ENCODE assay signal across 19 mouse cellular contexts in the genomic region with DNA sequence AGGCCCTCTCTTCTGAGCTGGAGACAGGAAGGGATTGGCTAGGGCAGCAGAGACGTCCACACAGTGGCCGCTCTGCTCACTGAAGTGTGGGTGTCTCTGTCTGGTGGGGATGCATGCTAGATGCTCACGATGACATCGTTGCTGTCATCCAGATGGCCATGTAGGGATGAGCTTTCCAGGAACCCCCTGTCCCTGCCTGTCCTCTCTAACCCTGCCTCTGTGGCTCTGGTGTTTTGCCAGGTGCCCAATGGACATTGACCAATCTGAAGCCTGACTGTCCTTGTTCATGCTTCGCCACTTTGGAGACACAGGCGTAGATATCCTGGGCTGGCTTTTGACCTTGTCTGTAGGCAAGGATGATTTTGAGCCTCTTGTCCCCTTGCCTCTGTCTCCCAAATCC.
A peak's percentile ranks its signal among the peaks of the same experiment; 100 is the strongest.
DNase-seq lines count a peak whose midpoint lies in the region; ATAC-seq and TF ChIP-seq lines count a peak whose summit lies in the region.
"Had no signal": no experiment of that assay in that cellular context is flagged by ENCODE, and none has a peak within 500 bp of the region (broad histone marks: within the 10 kb centered on the region; RNA-seq: fewer than 3 reads in every experiment).

No protein-coding gene starts in this region.

- no peak for TF ChIP-seq POLR2A in cerebellum, adult 2 months (IDR thresholded peaks at IDR 0.05; ENCODE audit: borderline replicate concordance, insufficient read depth, low read length)
- TF ChIP-seq POLR2A in liver, adult 2 months (IDR thresholded peaks at IDR 0.05; ENCODE audit: extremely low read depth, insufficient read depth, low read length): no peak

- H3K9me3 ChIP-seq in kidney, embryonic 15.5 days (replicated peaks): no peaks in the 10 kb centered on the region
- no peaks in the 10 kb centered on the region for H3K9me3 ChIP-seq in liver, embryonic 11.5 days (ENCODE audit: control insufficient read depth, low read length)
- H3K9me3 ChIP-seq: embryonic facial prominence, embryonic 10.5 days; forebrain, embryonic 13.5 days; heart, embryonic 15.5 days had no signal

- H3K4me2 ChIP-seq in kidney, embryonic 15.5 days: no peak overlapping the region
- no peak overlapping the region for H3K4me2 ChIP-seq in liver, embryonic 11.5 days
- H3K4me2 ChIP-seq: forebrain, embryonic 13.5 days; heart, embryonic 11.5 days; heart, embryonic 15.5 days; hindbrain, embryonic 14.5 days had no signal

- ATAC-seq in kidney, embryonic 15.5 days (replicated peaks; ENCODE audit: low FRiP score): no peak
- ATAC-seq in liver, embryonic 11.5 days (replicated peaks; ENCODE audit: low FRiP score): no peak
- ATAC-seq: activated CD4-positive, CD25-positive, alpha-beta regulatory T cell, adult 4 months; forebrain, embryonic 13.5 days; forebrain, postnatal 0 days; Patski had no signal

- no peaks in the 10 kb centered on the region for H3K36me3 ChIP-seq in kidney, embryonic 15.5 days
- H3K36me3 ChIP-seq in liver, adult 2 months (ENCODE audit: control insufficient read depth, insufficient read depth, low read length): no peaks in the 10 kb centered on the region
- H3K36me3 ChIP-seq in liver, embryonic 11.5 days (ENCODE audit: control insufficient read depth, insufficient read depth, low read length): no peaks in the 10 kb centered on the region
- H3K36me3 ChIP-seq: embryonic facial prominence, embryonic 10.5 days; heart, embryonic 15.5 days had no signal

- DNase-seq in cerebellum, postnatal 14 days: peak; percentile 52 to 72
- no peak for DNase-seq in cerebellum, adult 2 months
- DNase-seq in kidney, adult 8-10 months: peak; percentile 6 to 40
- DNase-seq in liver, adult 2 months (ENCODE audit: extremely low read depth, low read depth, low spot score): peak; percentile 61
- no peak for DNase-seq in liver, embryonic 11.5 days (ENCODE audit: low spot score)
- DNase-seq: adrenal gland, postnatal 14 days; cerebellum, adult 8-10 months; forebrain, postnatal 0 days; gastrocnemius, postnatal 14 days; heart, adult 2 months; heart, postnatal 14 days had no signal

- peaks cover 25% of the 10 kb centered on the region for H3K4me1 ChIP-seq in cerebellum, adult 2 months (ENCODE audit: control insufficient read depth, insufficient read depth, low read length)
- no peaks in the 10 kb centered on the region for H3K4me1 ChIP-seq in kidney, embryonic 15.5 days
- no peaks in the 10 kb centered on the region for H3K4me1 ChIP-seq in liver, adult 2 months (ENCODE audit: control insufficient read depth, insufficient read depth, low read length)
- H3K4me1 ChIP-seq in liver, embryonic 11.5 days (replicated peaks; ENCODE audit: control insufficient read depth, insufficient read depth, low read length): no peaks in the 10 kb centered on the region

- no peaks in the 10 kb centered on the region for H3K79me2 ChIP-seq in liver, adult 2 months (ENCODE audit: control insufficient read depth, insufficient read depth, low read length)

- no peak overlapping the region for H3K27ac ChIP-seq in cerebellum, adult 2 months (ENCODE audit: insufficient read depth, low read length)
- no peak overlapping the region for H3K27ac ChIP-seq in kidney, embryonic 15.5 days
- no peak overlapping the region for H3K27ac ChIP-seq in liver, adult 2 months (replicated peaks; ENCODE audit: insufficient read depth, low read depth, low read length)
- H3K27ac ChIP-seq in liver, embryonic 11.5 days (ENCODE audit: low read depth, low read length): no peak overlapping the region
- H3K27ac ChIP-seq: forebrain, embryonic 13.5 days; heart, adult 2 months; heart, embryonic 15.5 days; hindbrain, embryonic 14.5 days had no signal

- no peak for TF ChIP-seq CTCF in cerebellum, adult 2 months (IDR thresholded peaks at IDR 0.05; ENCODE audit: borderline replicate concordance, insufficient read depth, low read depth, low read length)
- TF ChIP-seq CTCF in liver, adult 2 months (IDR thresholded peaks at IDR 0.05; ENCODE audit: low read depth, low read length): no peak

- H3K9ac ChIP-seq in kidney, embryonic 15.5 days: no peak overlapping the region
- H3K9ac ChIP-seq in liver, adult 2 months (ENCODE audit: low read depth, low read length): no peak overlapping the region
- H3K9ac ChIP-seq in liver, embryonic 11.5 days (ENCODE audit: low read depth, low read length): no peak overlapping the region
- H3K9ac ChIP-seq: forebrain, embryonic 13.5 days; forebrain, postnatal 0 days; heart, embryonic 15.5 days; hindbrain, embryonic 14.5 days had no signal

- WGBS in cerebellum, adult 2 months: 55% methylated on average over 6 of the region's 6 CpGs
- 82% methylated on average over 6 of the region's 6 CpGs for WGBS in kidney, embryonic 15.5 days
- WGBS in liver, adult 2 months: 43% methylated on average over 6 of the region's 6 CpGs
- WGBS in liver, embryonic 11.5 days: 84% methylated on average over 6 of the region's 6 CpGs

- H3K27me3 ChIP-seq in cerebellum, adult 2 months (ENCODE audit: control insufficient read depth, insufficient read depth, low read length): no peaks in the 10 kb centered on the region
- H3K27me3 ChIP-seq in kidney, embryonic 15.5 days: no peaks in the 10 kb centered on the region
- H3K27me3 ChIP-seq in liver, adult 2 months (ENCODE audit: control insufficient read depth, insufficient read depth, low read length): no peaks in the 10 kb centered on the region
- H3K27me3 ChIP-seq in liver, embryonic 11.5 days (replicated peaks; ENCODE audit: control insufficient read depth, insufficient read depth, low read length): no peaks in the 10 kb centered on the region; the same call in 1 of the 2 replicates
- H3K27me3 ChIP-seq: forebrain, embryonic 13.5 days; heart, embryonic 15.5 days had no signal

- H3K4me3 ChIP-seq in cerebellum, adult 2 months (replicated peaks; ENCODE audit: insufficient read depth, low read depth, low read length): no peak overlapping the region
- no peak overlapping the region for H3K4me3 ChIP-seq in kidney, embryonic 15.5 days (replicated peaks)
- H3K4me3 ChIP-seq in liver, adult 2 months (ENCODE audit: insufficient read depth, low read depth, low read length): no peak overlapping the region
- no peak overlapping the region for H3K4me3 ChIP-seq in liver, embryonic 11.5 days (ENCODE audit: low read depth, low read length)
- H3K4me3 ChIP-seq: embryonic facial prominence, embryonic 10.5 days; forebrain, embryonic 13.5 days; heart, adult 2 months; heart, embryonic 15.5 days had no signal

Comparison
In these comparisons a context has a peak if more than half of its experiments do, and no peak if none do; other contexts are left out.
1. DNase-seq: peak in cerebellum, postnatal 14 days (2 of 2), kidney, adult 8-10 months (2 of 2) and liver, adult 2 months (single experiment); none in cerebellum, adult 2 months (0 of 2) and liver, embryonic 11.5 days (single experiment).